Mouse (Mus musculus): ENCODE results near the gene Sae1. TPM values are rescaled to one million over a fixed set of nuclear protein-coding genes. Genes with fewer than 3 reads are reported as not detected.
A peak's percentile ranks its signal among the peaks of the same experiment; 100 is the strongest.
"Not testable (repeated sequence)": the region's sequence is repeated elsewhere in the genome, so short reads cannot be mapped to it uniquely, and the experiment has no call there.

Sae1 gene
- polyA plus RNA-seq, 1 experiment from 2014 or later = 297 TPM

GRCm38 (mm10) chr7:16309318-16310019 is 78.1 kb downstream of the Sae1 start:
- Histone ChIP-seq H3K4me3 (replicated peaks; ENCODE audit: low read length) (peak overlapping the region; percentile 75), H3K9ac (replicated peaks; ENCODE audit: low read depth, low read length) (peak overlapping the region; percentile 63), H3K36me3 (ENCODE audit: control insufficient read depth, insufficient read depth) (no peaks in the 10 kb centered on the region), H3K4me2 (ENCODE audit: low read length) (peak overlapping the region; percentile 98), H3K4me1 (replicated peaks; ENCODE audit: control insufficient read depth, insufficient read depth, low read length) (peaks cover 43% of the 10 kb centered on the region), H3K27me3 (replicated peaks; ENCODE audit: control insufficient read depth, insufficient read depth, low read length) (peaks cover 4% of the 10 kb centered on the region; the same call in 1 of the 2 replicates), H3K9me3 (ENCODE audit: control insufficient read depth, low read length) (no peaks in the 10 kb centered on the region), H3K27ac (ENCODE audit: low read length) (peak overlapping the region; percentile 47)
- WGBS = under 1% methylated on average over 51 of the region's 61 CpGs
- peak; percentile 32 for ATAC-seq

- Histone ChIP-seq H3K9ac (replicated peaks; ENCODE audit: low read depth, low read length) (peak overlapping the region; percentile 63), H3K27me3 (replicated peaks; ENCODE audit: control insufficient read depth, insufficient read depth, low read length) (peaks cover 4% of the 10 kb centered on the region; the same call in 1 of the 2 replicates), H3K4me2 (ENCODE audit: low read length) (peak overlapping the region; percentile 98), H3K27ac (ENCODE audit: low read length) (no peak overlapping the region), H3K4me1 (replicated peaks; ENCODE audit: control insufficient read depth, insufficient read depth, low read length) (peaks cover 43% of the 10 kb centered on the region), H3K9me3 (ENCODE audit: control insufficient read depth, low read length) (no peaks in the 10 kb centered on the region), H3K4me3 (replicated peaks; ENCODE audit: low read length) (peak overlapping the region; percentile 75), H3K36me3 (ENCODE audit: control insufficient read depth, insufficient read depth) (no peaks in the 10 kb centered on the region)
- ATAC-seq = no peak
- WGBS = 39% methylated on average over 16 of the region's 16 CpGs
Measured at GRCm38 (mm10) chr7:16308555-16309317, 78.9 kb downstream of the Sae1 start.

- H3K36me3 ChIP-seq (ENCODE audit: control insufficient read depth, insufficient read depth); ATAC-seq; H3K9me3 ChIP-seq (ENCODE audit: control insufficient read depth, low read length); H3K27ac ChIP-seq (ENCODE audit: low read length); H3K27me3 ChIP-seq (replicated peaks; ENCODE audit: control insufficient read depth, insufficient read depth, low read length): not testable (repeated sequence)
- Histone ChIP-seq H3K9ac (replicated peaks; ENCODE audit: low read depth, low read length) (peak within 1 kb of the TSS; percentile 63), H3K4me1 (replicated peaks; ENCODE audit: control insufficient read depth, insufficient read depth, low read length) (peaks cover 36% of the 10 kb centered on the region), H3K4me3 (replicated peaks; ENCODE audit: low read length) (peak within 1 kb of the TSS; percentile 75), H3K4me2 (ENCODE audit: low read length) (peak within 1 kb of the TSS; percentile 98)
- 62% methylated on average over 1 of the region's 1 CpGs for WGBS
Measured at GRCm38 (mm10) chr7:16308093-16308492, 79.5 kb downstream of the Sae1 start, which contains the start of gene Bbc3. Gene Bbc3, plus strand, starts transcription at chr7:16308393.

- H3K9ac ChIP-seq (replicated peaks; ENCODE audit: low read depth, low read length); H3K36me3 ChIP-seq (ENCODE audit: control insufficient read depth, insufficient read depth); H3K27ac ChIP-seq (ENCODE audit: low read length); H3K9me3 ChIP-seq (ENCODE audit: control insufficient read depth, low read length); ATAC-seq; H3K4me3 ChIP-seq (replicated peaks; ENCODE audit: low read length); H3K4me2 ChIP-seq (ENCODE audit: low read length); H3K27me3 ChIP-seq (replicated peaks; ENCODE audit: control insufficient read depth, insufficient read depth, low read length): not testable (repeated sequence)
- 86% methylated on average over 6 of the region's 6 CpGs for WGBS
- peaks cover 27% of the 10 kb centered on the region for H3K4me1 ChIP-seq (replicated peaks; ENCODE audit: control insufficient read depth, insufficient read depth, low read length)
Measured at GRCm38 (mm10) chr7:16307141-16307540, 80.5 kb downstream of the Sae1 start.

GRCm38 (mm10) chr7:16299419-16300035 is 88.1 kb downstream of the Sae1 start:
- peak overlapping the region; percentile 39; the same call in 1 of the 2 replicates for H3K27ac ChIP-seq (ENCODE audit: low read length)
- peak overlapping the region; percentile 78 for H3K4me2 ChIP-seq (ENCODE audit: low read length)
- H3K9ac ChIP-seq (replicated peaks; ENCODE audit: low read depth, low read length) = peak overlapping the region; percentile 53
- peak overlapping the region; percentile 51 for H3K4me3 ChIP-seq (replicated peaks; ENCODE audit: low read length)
- peaks cover 29% of the 10 kb centered on the region for H3K4me1 ChIP-seq (replicated peaks; ENCODE audit: control insufficient read depth, insufficient read depth, low read length)
- H3K27me3 ChIP-seq (replicated peaks; ENCODE audit: control insufficient read depth, insufficient read depth, low read length) = no peaks in the 10 kb centered on the region
- H3K9me3 ChIP-seq (ENCODE audit: control insufficient read depth, low read length) = no peaks in the 10 kb centered on the region
- ATAC-seq = peak; percentile 95
- WGBS = under 1% methylated on average over 52 of the region's 52 CpGs
- H3K36me3 ChIP-seq (ENCODE audit: control insufficient read depth, insufficient read depth) = no peaks in the 10 kb centered on the region

GRCm38 (mm10) chr7:16298927-16299326 is 88.7 kb downstream of the Sae1 start:
- Histone ChIP-seq H3K36me3 (ENCODE audit: control insufficient read depth, insufficient read depth) (no peaks in the 10 kb centered on the region), H3K4me1 (replicated peaks; ENCODE audit: control insufficient read depth, insufficient read depth, low read length) (peaks cover 29% of the 10 kb centered on the region), H3K4me3 (replicated peaks; ENCODE audit: low read length) (no peak overlapping the region; the same call in 1 of the 2 replicates), H3K9me3 (ENCODE audit: control insufficient read depth, low read length) (no peaks in the 10 kb centered on the region), H3K27me3 (replicated peaks; ENCODE audit: control insufficient read depth, insufficient read depth, low read length) (no peaks in the 10 kb centered on the region), H3K9ac (replicated peaks; ENCODE audit: low read depth, low read length) (no peak overlapping the region), H3K27ac (ENCODE audit: low read length) (no peak overlapping the region), H3K4me2 (ENCODE audit: low read length) (peak overlapping the region; percentile 78)
- no peak for ATAC-seq
- 83% methylated on average over 5 of the region's 5 CpGs for WGBS

GRCm38 (mm10) chr7:16297616-16298015 is 90.0 kb downstream of the Sae1 start:
- no peak for ATAC-seq
- WGBS = 63% methylated on average over 2 of the region's 2 CpGs
- H3K4me3 ChIP-seq (replicated peaks; ENCODE audit: low read length) = no peak overlapping the region
- H3K36me3 ChIP-seq (ENCODE audit: control insufficient read depth, insufficient read depth) = no peaks in the 10 kb centered on the region
- no peak overlapping the region for H3K9ac ChIP-seq (replicated peaks; ENCODE audit: low read depth, low read length)
- no peak overlapping the region for H3K27ac ChIP-seq (ENCODE audit: low read length)
- peaks cover 29% of the 10 kb centered on the region for H3K4me1 ChIP-seq (replicated peaks; ENCODE audit: control insufficient read depth, insufficient read depth, low read length)
- no peak overlapping the region for H3K4me2 ChIP-seq (ENCODE audit: low read length)
- no peaks in the 10 kb centered on the region for H3K27me3 ChIP-seq (replicated peaks; ENCODE audit: control insufficient read depth, insufficient read depth, low read length)
- H3K9me3 ChIP-seq (ENCODE audit: control insufficient read depth, low read length) = no peaks in the 10 kb centered on the region

- no peaks in the 10 kb centered on the region for H3K9me3 ChIP-seq (ENCODE audit: control insufficient read depth, low read length)
- H3K4me1 ChIP-seq (replicated peaks; ENCODE audit: control insufficient read depth, insufficient read depth, low read length) = peaks cover 29% of the 10 kb centered on the region
- H3K36me3 ChIP-seq (ENCODE audit: control insufficient read depth, insufficient read depth) = no peaks in the 10 kb centered on the region
- no peak for ATAC-seq
- peak overlapping the region; percentile 48 for H3K4me2 ChIP-seq (ENCODE audit: low read length)
- WGBS = under 1% methylated on average over 22 of the region's 22 CpGs
- peak overlapping the region; percentile 46 for H3K9ac ChIP-seq (replicated peaks; ENCODE audit: low read depth, low read length)
- no peak overlapping the region for H3K27ac ChIP-seq (ENCODE audit: low read length)
- peak overlapping the region; percentile 36 for H3K4me3 ChIP-seq (replicated peaks; ENCODE audit: low read length)
- no peaks in the 10 kb centered on the region for H3K27me3 ChIP-seq (replicated peaks; ENCODE audit: control insufficient read depth, insufficient read depth, low read length)
Measured at GRCm38 (mm10) chr7:16296766-16297390, 90.7 kb downstream of the Sae1 start.

- Histone ChIP-seq H3K4me3 (replicated peaks; ENCODE audit: low read length) (no peak overlapping the region; the same call in 1 of the 2 replicates), H3K9ac (replicated peaks; ENCODE audit: low read depth, low read length) (no peak overlapping the region), H3K4me2 (ENCODE audit: low read length) (no peak overlapping the region; the same call in 1 of the 2 replicates), H3K9me3 (ENCODE audit: control insufficient read depth, low read length) (no peaks in the 10 kb centered on the region), H3K27ac (ENCODE audit: low read length) (no peak overlapping the region), H3K36me3 (ENCODE audit: control insufficient read depth, insufficient read depth) (no peaks in the 10 kb centered on the region), H3K4me1 (replicated peaks; ENCODE audit: control insufficient read depth, insufficient read depth, low read length) (peaks cover 29% of the 10 kb centered on the region), H3K27me3 (replicated peaks; ENCODE audit: control insufficient read depth, insufficient read depth, low read length) (no peaks in the 10 kb centered on the region)
- WGBS = 42% methylated on average over 2 of the region's 2 CpGs
- ATAC-seq = no peak
Measured at GRCm38 (mm10) chr7:16296146-16296545, 91.5 kb downstream of the Sae1 start.
